Mouse (Mus musculus) E14TG2a.4 (cell line): ENCODE data around the gene Adap1.

Experiments used
- CTCF ChIP-seq: conservative IDR thresholded peaks from 2 replicates; pipeline ENCODE4 v1.5.1; 2014; ENCODE audit warnings: low read length
- NANOG ChIP-seq: IDR thresholded peaks from 2 replicates; pipeline ENCODE4 v1.6.1; 2014; ENCODE audit warnings: borderline replicate concordance, low read length, mixed read lengths

DNA sequence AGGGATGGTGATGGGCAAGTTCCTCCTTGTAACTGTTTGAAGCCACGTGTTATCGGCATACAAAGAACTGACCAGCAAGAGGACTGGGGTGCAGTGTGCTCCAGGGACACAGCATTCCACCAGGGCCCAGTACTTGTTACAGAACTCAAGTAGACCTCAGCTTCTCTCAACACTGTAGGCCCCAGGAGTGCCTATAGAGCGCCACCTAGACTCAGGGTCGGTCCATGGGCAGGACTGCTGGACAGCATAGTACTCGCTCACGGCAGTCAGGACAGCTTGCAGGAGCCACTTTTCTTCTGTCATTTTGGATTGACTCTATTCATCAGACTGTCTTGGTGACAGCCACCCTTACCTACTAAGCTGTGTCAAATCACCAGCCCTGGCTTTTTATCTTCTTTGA is 70.5 kb downstream of the Adap1 start:
- no peak; the same call in 1 of the 2 replicates for TF ChIP-seq CTCF
- no peak for TF ChIP-seq NANOG
